In the genomic region with DNA sequence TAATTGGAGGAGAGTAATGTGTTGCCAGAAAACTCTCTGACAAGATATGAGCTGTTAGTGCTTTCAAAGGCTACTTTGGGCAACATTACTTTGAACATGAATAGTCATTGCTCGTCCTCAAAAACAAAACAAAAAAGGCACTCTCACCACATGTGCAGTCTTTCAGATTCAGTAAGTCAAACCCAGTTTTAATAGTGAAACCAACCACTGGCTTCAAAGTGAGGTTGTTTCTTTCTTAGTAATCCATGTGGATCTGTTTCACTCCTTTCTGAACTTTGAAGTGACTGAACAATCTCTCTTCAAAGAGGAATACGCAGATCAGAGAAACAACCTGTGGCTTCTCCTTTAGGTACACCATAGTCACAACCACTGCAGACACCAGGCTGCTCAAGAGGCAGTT, we compare ENCODE assay signal across 23 mouse cellular contexts. TPM values are rescaled to one million over a fixed set of nuclear protein-coding genes. Genes with fewer than 3 reads are reported as not detected.
DNase-seq lines count a peak whose midpoint lies in the region; ATAC-seq and TF ChIP-seq lines count a peak whose summit lies in the region.
"Had no signal": no experiment of that assay in that cellular context is flagged by ENCODE, and none has a peak within 500 bp of the region (broad histone marks: within the 10 kb centered on the region; RNA-seq: fewer than 3 reads in every experiment).

No protein-coding gene starts in this region.

- dilution Hi-C loops in CH12.LX (cut with MboI; ENCODE audit: extremely low pct_ligation_motif_present, extremely low pct_unique_long_range_greater_than_20kb, low sequenced_read_pairs), result no loop called here

- 0 out of 2 replicates have a peak, but pooled peaks cover 3% of the 10 kb centered on the region for H3K36me3 ChIP-seq in lung, postnatal 0 days (ENCODE audit: insufficient read depth, low read length)
- peaks cover 0 to 48% of the 10 kb centered on the region in 2 experiments for H3K36me3 ChIP-seq in CH12.LX (replicated peaks in 1 of 2; ENCODE audit: control insufficient read depth in 1 of 2, insufficient read depth in 1 of 2, low read length in 1 of 2)

- H3K9me3 ChIP-seq in lung, postnatal 0 days (ENCODE audit: low read length), result no peaks in the 10 kb centered on the region
- no peaks in the 10 kb centered on the region for H3K9me3 ChIP-seq in CH12.LX (replicated peaks; ENCODE audit: low read length)
- H3K9me3 ChIP-seq: forebrain, embryonic 10.5 days; forebrain, embryonic 13.5 days; hindbrain, embryonic 12.5 days; hindbrain, embryonic 15.5 days had no signal

- no peak overlapping the region for H3K4me3 ChIP-seq in lung, postnatal 0 days (ENCODE audit: low read depth, low read length)
- H3K4me3 ChIP-seq in CH12.LX (replicated peaks in 1 of 3; ENCODE audit: low read depth in 2 of 3, low read length in 2 of 3, poor library complexity in 1 of 3), result no peak overlapping the region
- H3K4me3 ChIP-seq: forebrain, embryonic 10.5 days; forebrain, embryonic 13.5 days; gastrocnemius, adult 2 months; hindbrain, embryonic 12.5 days; hindbrain, embryonic 15.5 days had no signal

- intact Hi-C loops in left cerebral cortex, postnatal 36 days (cut with DNase I), result no loop called here

- H3K4me1 ChIP-seq in lung, postnatal 0 days (ENCODE audit: insufficient read depth, low read depth, low read length), result no peaks in the 10 kb centered on the region
- H3K4me1 ChIP-seq in CH12.LX (ENCODE audit: control insufficient read depth in 1 of 2, insufficient read depth in 2 of 2), result 0 out of 4 replicates have a peak, but pooled peaks cover 0 to 2% of the 10 kb centered on the region in 2 experiments
- H3K4me1 ChIP-seq: forebrain, embryonic 10.5 days; forebrain, embryonic 13.5 days; hindbrain, embryonic 12.5 days; hindbrain, embryonic 15.5 days had no signal

- no peak for TF ChIP-seq RAD21 in CH12.LX (IDR thresholded peaks at IDR 0.05; ENCODE audit: low read depth, low read length)

- H3K27me3 ChIP-seq in lung, postnatal 0 days (replicated peaks; ENCODE audit: insufficient read depth, low read length), result no peaks in the 10 kb centered on the region
- H3K27me3 ChIP-seq in CH12.LX (replicated peaks), result no peaks in the 10 kb centered on the region
- H3K27me3 ChIP-seq: forebrain, embryonic 13.5 days; hindbrain, embryonic 12.5 days; hindbrain, embryonic 15.5 days had no signal

- TF ChIP-seq CTCF in lung, postnatal 0 days (IDR thresholded peaks at IDR 0.05), result no peak
- TF ChIP-seq CTCF in CH12.LX (conservative IDR thresholded peaks at IDR 0.05 in 1 of 2, IDR thresholded peaks at IDR 0.05 in 1 of 2; ENCODE audit: low read depth in 2 of 2, low read length in 2 of 2), result no peak

- no peak for TF ChIP-seq EP300 in lung, postnatal 0 days (IDR thresholded peaks at IDR 0.05)
- peak; percentile 71 for TF ChIP-seq EP300 in CH12.LX (IDR thresholded peaks at IDR 0.05; ENCODE audit: low read length)

- no peak overlapping the region for H3K4me2 ChIP-seq in lung, postnatal 0 days (replicated peaks; ENCODE audit: low read depth, low read length)
- H3K4me2 ChIP-seq in CH12.LX (ENCODE audit: insufficient read depth, low read depth, poor library complexity, severe bottlenecking), result no peak overlapping the region; the same call in 1 of the 2 replicates
- H3K4me2 ChIP-seq: forebrain, embryonic 13.5 days; heart, embryonic 11.5 days; hindbrain, embryonic 12.5 days; hindbrain, embryonic 15.5 days had no signal

- H3K9ac ChIP-seq in lung, postnatal 0 days (replicated peaks; ENCODE audit: low read depth), result no peak overlapping the region
- no peak overlapping the region for H3K9ac ChIP-seq in CH12.LX (ENCODE audit: insufficient read depth, low read depth)
- H3K9ac ChIP-seq: forebrain, embryonic 13.5 days; hindbrain, embryonic 12.5 days; hindbrain, embryonic 15.5 days had no signal

- no peaks in the 10 kb centered on the region for H3K79me2 ChIP-seq in CH12.LX (replicated peaks; ENCODE audit: control insufficient read depth, extremely low read depth, insufficient read depth, poor library complexity, severe bottlenecking)

- peak; percentile 37 for DNase-seq in lung, postnatal 0 days (ENCODE audit: low spot score)
- DNase-seq in lung, adult 18-20 months, result no peak
- DNase-seq in CD4-positive, CD25-positive, alpha-beta regulatory T cell, adult 2 months (ENCODE audit: low read depth, low spot score), result peak; percentile 2
- peak; percentile 12 for DNase-seq in CH12.LX (ENCODE audit: extremely low read depth)
- no peak for DNase-seq in frontal cortex, adult 2 months (ENCODE audit: extremely low spot score in 1 of 2, low spot score in 1 of 2)
- DNase-seq in left cerebral cortex, postnatal 36 days (ENCODE audit: low spot score in 2 of 2), result no peak
- DNase-seq: adrenal gland, adult 8-10 months; adrenal gland, postnatal 25 days; cerebellum, adult 11-12 months; cerebellum, adult 8-10 months; cerebellum, postnatal 10 days; cerebellum, postnatal 36 days; embryo, embryonic 11 days; gastrocnemius, adult 2 months; gastrocnemius, postnatal 14 days; heart, adult 11 months had no signal

- WGBS in lung, postnatal 0 days, result 78% methylated on average over 2 of the region's 2 CpGs

- no peak for TF ChIP-seq POLR2A in CH12.LX (IDR thresholded peaks at IDR 0.05; ENCODE audit: low read depth, low read length)

- no peak for ATAC-seq in lung, postnatal 0 days
- ATAC-seq: activated CD4-positive, CD25-positive, alpha-beta regulatory T cell, adult 4 months; forebrain, embryonic 13.5 days; forebrain, embryonic 16.5 days had no signal

- in situ Hi-C loops in CH12.LX (cut with MboI; ENCODE audit: low pct_ligation_motif_present, low pct_unique_long_range_greater_than_20kb, low sequenced_read_pairs), result no loop called here

- H3K27ac ChIP-seq in lung, postnatal 0 days (ENCODE audit: low read length), result no peak overlapping the region
- H3K27ac ChIP-seq in CH12.LX (ENCODE audit: insufficient read depth, low read depth), result no peak overlapping the region
- H3K27ac ChIP-seq: forebrain, embryonic 10.5 days; forebrain, embryonic 13.5 days; gastrocnemius, adult 2 months; hindbrain, embryonic 12.5 days; hindbrain, embryonic 15.5 days had no signal

TF ChIP-seq in CH12.LX, 34 proteins besides CTCF, POLR2A, EP300 and RAD21:
- TF ChIP-seq MEF2A (IDR thresholded peaks at IDR 0.05; ENCODE audit: borderline replicate concordance, low read depth, low read length) (no peak), JUN (IDR thresholded peaks at IDR 0.05; ENCODE audit: insufficient read depth, low read depth, low read length) (no peak), BHLHE40 (IDR thresholded peaks at IDR 0.05; ENCODE audit: low read depth, low read length) (peak; percentile 78), GABPA (IDR thresholded peaks at IDR 0.05; ENCODE audit: insufficient replicate concordance, low read depth, low read length) (no peak), MAX (IDR thresholded peaks at IDR 0.05; ENCODE audit: low read length) (no peak), TCF12 (IDR thresholded peaks at IDR 0.05; ENCODE audit: low read depth, low read length) (no peak), IRF4 (IDR thresholded peaks at IDR 0.05; ENCODE audit: low read depth, low read length) (peak; percentile 66), TBP (conservative IDR thresholded peaks at IDR 0.05; ENCODE audit: low read depth, low read length) (no peak), UBTF (IDR thresholded peaks at IDR 0.05; ENCODE audit: low read depth, low read length) (no peak), SIN3A (IDR thresholded peaks at IDR 0.05; ENCODE audit: low read length) (0 out of 2 replicates have a peak, but pooled peaks have one; percentile 46), ZC3H11A (IDR thresholded peaks at IDR 0.05; ENCODE audit: low read depth, low read length) (no peak), MXI1 (IDR thresholded peaks at IDR 0.05; ENCODE audit: low read depth, low read length) (peak; percentile 34; the same call in 1 of the 2 replicates), USF2 (conservative IDR thresholded peaks at IDR 0.05; ENCODE audit: low read depth, low read length) (no peak)

RNA-seq across cellular contexts. Expression of gene Pgrmc1, which starts 11.1 kb away (rescaled TPM):
- 284 and 285 TPM in 2 replicates for polyA plus RNA-seq in lung, postnatal 0 days (2015; fragmentation: Nextera tagmentation; extraction: Ambion mirVana)
- 71.4 and 73.7 TPM in 2 replicates for total RNA-seq in CH12.LX (2012; rRNA removed)
- total RNA-seq in CH12.LX (2014; rRNA removed), result 174 and 190 TPM in 2 replicates
- 87.2 and 91.4 TPM in 2 replicates for polyA plus RNA-seq in CH12.LX (2012; ENCODE audit: insufficient read length, low read depth)
- 250 and 295 TPM in 2 replicates for polyA plus RNA-seq in frontal cortex, adult 2 months (2012; rRNA removed)
- total RNA-seq in left cerebral cortex, postnatal 36 days (2021), result 100 to 1,000 TPM; 279 to 291 TPM

RNA-seq across cellular contexts. Expression of gene Akap17b, which starts 36.1 kb away (rescaled TPM):
- 1.6 and 1.7 TPM in 2 replicates for polyA plus RNA-seq in lung, postnatal 0 days (2015; fragmentation: Nextera tagmentation; extraction: Ambion mirVana)
- total RNA-seq in CH12.LX (2012; rRNA removed), result 1.7 TPM in 2 replicates
- 2.9 and 3.3 TPM in 2 replicates for total RNA-seq in CH12.LX (2014; rRNA removed)
- 3.4 and 4.3 TPM in 2 replicates for polyA plus RNA-seq in CH12.LX (2012; ENCODE audit: insufficient read length, low read depth)
- polyA plus RNA-seq in frontal cortex, adult 2 months (2012; rRNA removed), result 10.6 and 12.6 TPM in 2 replicates
- total RNA-seq in left cerebral cortex, postnatal 36 days (2021), result 10 to 100 TPM; 10.4 to 11.9 TPM

Comparison
In these comparisons a context has a peak if more than half of its experiments do, and no peak if none do; other contexts are left out.
1. DNase-seq: peak in lung, postnatal 0 days (single experiment), CD4-positive, CD25-positive, alpha-beta regulatory T cell, adult 2 months (single experiment) and CH12.LX (single experiment); none in lung, adult 18-20 months (0 of 2), frontal cortex, adult 2 months (0 of 2) and left cerebral cortex, postnatal 36 days (0 of 2).